Mouse (Mus musculus) heart, postnatal 0 days (tissue): ENCODE results near the gene Eif3g.

ENCODE experiments used
- CTCF ChIP-seq: IDR thresholded peaks from 2 replicates; pipeline ENCODE4 v1.5.1; 2016; ENCODE audit warnings: antibody characterized with exemption, control low read depth, low read depth
- EP300 ChIP-seq: IDR thresholded peaks from 2 replicates; pipeline ENCODE4 v1.6.1; 2016; ENCODE audit warnings: antibody characterized with exemption, low read depth

GRCm38 (mm10) chr9:20895382-20895781 is 3.0 kb downstream of the Eif3g start:
- no peak for TF ChIP-seq CTCF
- no peak for TF ChIP-seq EP300
